ENCODE assay signal across 8 mouse cellular contexts in the genomic region with DNA sequence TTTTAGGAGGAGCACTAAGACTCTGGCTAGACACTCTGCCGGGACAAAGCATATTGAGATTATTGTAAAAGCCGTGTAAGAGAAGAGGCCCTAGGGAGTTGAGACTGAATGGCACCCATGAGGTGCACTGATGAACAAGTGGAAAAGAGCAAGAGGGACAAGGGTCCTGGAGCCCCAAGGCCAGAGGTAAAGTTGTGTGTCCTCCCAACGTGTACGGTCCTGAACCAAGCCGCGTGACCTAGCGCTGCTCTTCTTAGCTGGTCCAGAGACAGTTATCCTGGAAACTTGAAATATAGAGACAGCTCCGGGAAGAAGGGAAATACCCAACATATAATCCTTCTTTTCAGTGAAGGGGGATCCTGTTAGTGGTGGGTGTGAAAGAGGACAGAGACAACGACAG. TPM values are rescaled to one million over a fixed set of nuclear protein-coding genes. Genes with fewer than 3 reads are reported as not detected.
DNase-seq lines count a peak whose midpoint lies in the region; ATAC-seq and TF ChIP-seq lines count a peak whose summit lies in the region.
"Had no signal": no experiment of that assay in that cellular context is flagged by ENCODE, and none has a peak within 500 bp of the region (broad histone marks: within the 10 kb centered on the region; RNA-seq: fewer than 3 reads in every experiment).

No protein-coding gene starts in this region.

- H3K9me3 ChIP-seq in forebrain, embryonic 12.5 days, result no peaks in the 10 kb centered on the region
- no peaks in the 10 kb centered on the region for H3K9me3 ChIP-seq in limb, embryonic 11.5 days (ENCODE audit: control insufficient read depth, low read length)
- no peaks in the 10 kb centered on the region for H3K9me3 ChIP-seq in neural tube, embryonic 14.5 days (ENCODE audit: control insufficient read depth, low read length)

- DNase-seq in layer of hippocampus, adult 2 months (ENCODE audit: low spot score in 2 of 2), result no peak
- no peak for DNase-seq in layer of hippocampus, adult 9-11 months
- DNase-seq in limb, embryonic 11.5 days (ENCODE audit: low spot score), result peak; percentile 31
- no peak for DNase-seq in frontal cortex, adult 2 months (ENCODE audit: extremely low spot score in 1 of 2, low spot score in 1 of 2)
- no peak for DNase-seq in left cerebral cortex, adult 9 months (ENCODE audit: low spot score in 2 of 2)

- no peaks in the 10 kb centered on the region for H3K36me3 ChIP-seq in forebrain, embryonic 12.5 days (replicated peaks)
- no peaks in the 10 kb centered on the region for H3K36me3 ChIP-seq in limb, embryonic 11.5 days (ENCODE audit: control insufficient read depth, insufficient read depth, low read length)
- H3K36me3 ChIP-seq in neural tube, embryonic 14.5 days (ENCODE audit: control insufficient read depth, insufficient read depth, low read length), result no peaks in the 10 kb centered on the region

- H3K4me3 ChIP-seq in layer of hippocampus, adult 2 months, result peak overlapping the region; percentile 47; the same call in 1 of the 2 replicates
- peak overlapping the region; percentile 42 for H3K4me3 ChIP-seq in forebrain, embryonic 12.5 days (replicated peaks)
- H3K4me3 ChIP-seq in limb, embryonic 11.5 days (ENCODE audit: low read depth, low read length), result peak overlapping the region; percentile 39
- H3K4me3 ChIP-seq in neural tube, embryonic 14.5 days (ENCODE audit: low read depth, low read length), result peak overlapping the region; percentile 38

- H3K9ac ChIP-seq in forebrain, embryonic 12.5 days, result peak overlapping the region; percentile 68
- H3K9ac ChIP-seq in limb, embryonic 11.5 days (ENCODE audit: low read length), result peak overlapping the region; percentile 74; the same call in 1 of the 2 replicates
- H3K9ac ChIP-seq in neural tube, embryonic 14.5 days (replicated peaks; ENCODE audit: low read depth, low read length), result no peak overlapping the region; the same call in 1 of the 2 replicates

- TF ChIP-seq CTCF in layer of hippocampus, adult 2 months (conservative IDR thresholded peaks at IDR 0.05), result no peak

- peaks cover 23% of the 10 kb centered on the region for H3K27me3 ChIP-seq in forebrain, embryonic 12.5 days
- H3K27me3 ChIP-seq in limb, embryonic 11.5 days (ENCODE audit: control insufficient read depth, insufficient read depth, low read length), result peaks cover 8% of the 10 kb centered on the region; the same call in 1 of the 2 replicates
- peaks cover 6% of the 10 kb centered on the region; the same call in 1 of the 2 replicates for H3K27me3 ChIP-seq in neural tube, embryonic 14.5 days (ENCODE audit: control insufficient read depth, insufficient read depth, low read length)
- H3K27me3 ChIP-seq: Patski had no signal

- H3K4me1 ChIP-seq in forebrain, embryonic 12.5 days, result no peaks in the 10 kb centered on the region
- no peaks in the 10 kb centered on the region for H3K4me1 ChIP-seq in limb, embryonic 11.5 days (ENCODE audit: control insufficient read depth, insufficient read depth, low read length)
- no peaks in the 10 kb centered on the region for H3K4me1 ChIP-seq in neural tube, embryonic 14.5 days (ENCODE audit: control insufficient read depth, insufficient read depth, low read length)

- H3K4me2 ChIP-seq in forebrain, embryonic 12.5 days, result peak overlapping the region; percentile 72
- peak overlapping the region; percentile 77; the same call in 1 of the 2 replicates for H3K4me2 ChIP-seq in limb, embryonic 11.5 days (ENCODE audit: low read depth, severe bottlenecking)
- H3K4me2 ChIP-seq in neural tube, embryonic 14.5 days (ENCODE audit: low read depth, low read length), result peak overlapping the region; percentile 87

- ATAC-seq in forebrain, embryonic 12.5 days (ENCODE audit: low FRiP score), result no peak
- ATAC-seq in limb, embryonic 11.5 days (ENCODE audit: insufficient number of reproducible peaks, low FRiP score, low TSS enrichment, low read depth), result no peak
- ATAC-seq in neural tube, embryonic 14.5 days (ENCODE audit: low read depth), result no peak
- ATAC-seq: Patski had no signal

- WGBS in forebrain, embryonic 12.5 days, result 54% methylated on average over 9 of the region's 9 CpGs
- WGBS in limb, embryonic 11.5 days, result 58% methylated on average over 9 of the region's 9 CpGs
- 60% methylated on average over 9 of the region's 9 CpGs for WGBS in neural tube, embryonic 14.5 days

- H3K27ac ChIP-seq in layer of hippocampus, adult 2 months, result no peak overlapping the region
- H3K27ac ChIP-seq in forebrain, embryonic 12.5 days, result no peak overlapping the region
- H3K27ac ChIP-seq in limb, embryonic 11.5 days (replicated peaks; ENCODE audit: low read depth, low read length), result no peak overlapping the region
- no peak overlapping the region for H3K27ac ChIP-seq in neural tube, embryonic 14.5 days (ENCODE audit: low read depth, low read length)

RNA-seq across cellular contexts. Expression of a gene that starts 29.7 kb away (rescaled TPM):
- total RNA-seq in layer of hippocampus, adult 2 months (2021), result 100 to 1,000 TPM; 174 to 190 TPM
- polyA plus RNA-seq in forebrain, embryonic 12.5 days (2016; fragmentation: Nextera tagmentation; extraction: Ambion mirVana), result 213 and 225 TPM in 2 replicates
- polyA plus RNA-seq in limb, embryonic 11.5 days (2014; fragmentation: Nextera tagmentation; extraction: Ambion mirVana), result 195 and 204 TPM in 2 replicates
- 156 and 171 TPM in 2 replicates for polyA plus RNA-seq in neural tube, embryonic 14.5 days (2014; fragmentation: Nextera tagmentation; extraction: Ambion mirVana)
- 107 and 114 TPM in 2 replicates for polyA plus RNA-seq in frontal cortex, adult 2 months (2012; rRNA removed)

RNA-seq across cellular contexts. Expression of a gene that starts 33.2 kb away (rescaled TPM):
- total RNA-seq in layer of hippocampus, adult 2 months (2021), result 100 to 1,000 TPM; 132 to 133 TPM
- 76.6 and 92.6 TPM in 2 replicates for polyA plus RNA-seq in forebrain, embryonic 12.5 days (2016; fragmentation: Nextera tagmentation; extraction: Ambion mirVana)
- polyA plus RNA-seq in limb, embryonic 11.5 days (2014; fragmentation: Nextera tagmentation; extraction: Ambion mirVana), result 62.0 and 66.3 TPM in 2 replicates
- polyA plus RNA-seq in neural tube, embryonic 14.5 days (2014; fragmentation: Nextera tagmentation; extraction: Ambion mirVana), result 68.5 and 68.9 TPM in 2 replicates
- 144 and 153 TPM in 2 replicates for polyA plus RNA-seq in frontal cortex, adult 2 months (2012; rRNA removed)

RNA-seq across cellular contexts. Expression of a gene that starts 48.3 kb away (rescaled TPM):
- under 1 TPM; 0.37 to 0.44 TPM for total RNA-seq in layer of hippocampus, adult 2 months (2021)
- polyA plus RNA-seq in forebrain, embryonic 12.5 days (2016; fragmentation: Nextera tagmentation; extraction: Ambion mirVana), result 0.31 and 0.52 TPM in 2 replicates
- 0.34 and 0.61 TPM in 2 replicates for polyA plus RNA-seq in limb, embryonic 11.5 days (2014; fragmentation: Nextera tagmentation; extraction: Ambion mirVana)
- 0.06 and 0.70 TPM in 2 replicates for polyA plus RNA-seq in neural tube, embryonic 14.5 days (2014; fragmentation: Nextera tagmentation; extraction: Ambion mirVana)
- 0.74 and 0.82 TPM in 2 replicates for polyA plus RNA-seq in frontal cortex, adult 2 months (2012; rRNA removed)

RNA-seq across cellular contexts. Expression of a gene that starts 49.2 kb away (rescaled TPM):
- 10 to 100 TPM; 28.4 to 36.4 TPM for total RNA-seq in layer of hippocampus, adult 2 months (2021)
- polyA plus RNA-seq in forebrain, embryonic 12.5 days (2016; fragmentation: Nextera tagmentation; extraction: Ambion mirVana), result 27.5 and 32.7 TPM in 2 replicates
- 27.9 and 33.6 TPM in 2 replicates for polyA plus RNA-seq in limb, embryonic 11.5 days (2014; fragmentation: Nextera tagmentation; extraction: Ambion mirVana)
- 24.9 and 26.6 TPM in 2 replicates for polyA plus RNA-seq in neural tube, embryonic 14.5 days (2014; fragmentation: Nextera tagmentation; extraction: Ambion mirVana)
- polyA plus RNA-seq in frontal cortex, adult 2 months (2012; rRNA removed), result 45.1 and 46.3 TPM in 2 replicates

RNA-seq across cellular contexts. Expression of a gene that starts 49.3 kb away (rescaled TPM):
- total RNA-seq in layer of hippocampus, adult 2 months (2021), result 10 to 100 TPM; 81.9 to 86.7 TPM
- 113 and 119 TPM in 2 replicates for polyA plus RNA-seq in forebrain, embryonic 12.5 days (2016; fragmentation: Nextera tagmentation; extraction: Ambion mirVana)
- 165 and 170 TPM in 2 replicates for polyA plus RNA-seq in limb, embryonic 11.5 days (2014; fragmentation: Nextera tagmentation; extraction: Ambion mirVana)
- 133 and 137 TPM in 2 replicates for polyA plus RNA-seq in neural tube, embryonic 14.5 days (2014; fragmentation: Nextera tagmentation; extraction: Ambion mirVana)
- polyA plus RNA-seq in frontal cortex, adult 2 months (2012; rRNA removed), result 97.2 and 102 TPM in 2 replicates
